Mouse (Mus musculus) cortical plate, adult 2 months (tissue): ENCODE measurements around the gene H2afy.

Experiments used
- CTCF ChIP-seq: fragments of 200-500 bp; IDR thresholded peaks from 2 replicates; pipeline ENCODE4 v1.5.1; 2011; ENCODE audit warnings: mild to moderate bottlenecking, control low read depth, low read length; ENCODE audit not compliant: insufficient read depth; ENCODE audit errors: extremely low read depth
- POLR2A ChIP-seq: fragments of 200-500 bp; IDR thresholded peaks from 2 replicates; pipeline ENCODE4 v1.6.1; 2011; ENCODE audit warnings: mild to moderate bottlenecking, low read length, control low read depth; ENCODE audit not compliant: insufficient read depth; ENCODE audit errors: extremely low read depth

DNA sequence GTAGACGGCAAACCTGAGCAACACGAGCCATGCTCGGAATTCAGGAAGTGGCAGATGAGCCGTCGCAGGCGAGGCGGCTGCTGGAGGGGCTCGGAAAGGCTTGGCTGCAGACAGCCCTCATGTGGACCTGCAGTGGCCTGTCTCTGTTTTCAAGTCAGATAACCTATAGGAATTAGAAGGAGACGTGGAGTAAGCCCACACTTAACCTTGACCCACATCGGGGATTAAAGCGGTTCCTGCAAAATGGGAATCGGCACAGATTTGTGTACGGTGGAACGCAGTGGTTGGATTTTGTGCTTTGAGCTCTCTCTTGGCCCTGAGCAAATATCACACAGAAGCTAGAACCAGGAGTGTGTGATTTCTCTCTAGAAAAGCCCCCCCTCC, 111.1 kb downstream of the H2afy start:
- TF ChIP-seq CTCF: no peak
- TF ChIP-seq POLR2A: no peak
